17 mouse cellular contexts compared by ENCODE assay signal in genomic region chr4:57815355-57815754, GRCm38 (mm10).
"Had no signal": no experiment of that assay in that cellular context is flagged by ENCODE, and none has a peak within 500 bp of the region (broad histone marks: within the 10 kb centered on the region; RNA-seq: fewer than 3 reads in every experiment).

No protein-coding gene starts in this region.

- ATAC-seq: hindbrain, postnatal 0 days; midbrain, embryonic 16.5 days had no signal

- H3K4me2 ChIP-seq: hindbrain, embryonic 13.5 days; limb, embryonic 12.5 days; liver, embryonic 15.5 days; midbrain, embryonic 11.5 days had no signal

- H3K9me3 ChIP-seq: hindbrain, embryonic 13.5 days; liver, embryonic 15.5 days had no signal

- DNase-seq: layer of hippocampus, adult 9-11 months; layer of hippocampus, postnatal 36 days; liver; lung, postnatal 14 days; right cerebral cortex, adult 18-20 months; right cerebral cortex, postnatal 25 days; thymus, adult 2 months; thymus, postnatal 25 days had no signal

- H3K4me3 ChIP-seq: hindbrain, embryonic 13.5 days; limb, embryonic 12.5 days; liver, embryonic 15.5 days; megakaryocyte, embryonic 14.5 days had no signal

- H3K9ac ChIP-seq: hindbrain, embryonic 13.5 days; limb, embryonic 12.5 days; liver, embryonic 15.5 days had no signal

- H3K27me3 ChIP-seq: hindbrain, embryonic 13.5 days; limb, embryonic 12.5 days; liver, embryonic 15.5 days; megakaryocyte, embryonic 14.5 days had no signal

- H3K4me1 ChIP-seq: hindbrain, embryonic 13.5 days had no signal

- H3K36me3 ChIP-seq: hindbrain, embryonic 13.5 days; limb, embryonic 12.5 days; liver, embryonic 15.5 days had no signal

- H3K27ac ChIP-seq: hindbrain, embryonic 13.5 days; hindbrain, postnatal 0 days; kidney, postnatal 0 days; limb, embryonic 12.5 days; liver, embryonic 15.5 days; macrophage had no signal
